Mouse (Mus musculus): ENCODE measurements around the gene Vps13d.

DNA sequence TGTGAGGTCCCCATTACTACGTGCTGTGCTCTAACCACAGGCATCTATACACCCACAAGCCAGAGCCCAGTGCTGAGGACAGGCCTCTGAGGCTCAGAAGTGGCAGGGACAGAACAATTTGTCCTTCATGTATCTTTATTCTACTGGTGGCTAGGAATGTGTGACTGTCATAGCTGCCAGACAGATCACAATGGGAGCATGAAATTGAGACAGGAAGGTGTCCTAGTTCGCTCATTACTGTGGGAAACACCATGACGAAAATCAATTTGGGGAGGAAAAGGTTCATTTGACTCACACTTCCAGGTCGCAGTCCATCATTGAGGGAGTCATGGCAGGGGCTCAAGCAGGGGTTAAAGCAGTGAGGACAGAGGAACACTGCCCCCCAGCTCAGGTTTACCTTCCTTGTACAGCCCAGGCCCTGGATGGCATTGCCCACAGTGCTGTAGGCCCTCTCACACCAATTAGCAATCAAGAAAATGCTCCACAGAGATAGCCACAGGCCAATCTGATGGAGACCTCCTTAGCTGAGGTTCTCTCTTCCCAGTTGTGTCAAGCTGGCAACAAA is 254.9 kb downstream of the Vps13d start:
- TF ChIP-seq POLR2A (IDR thresholded peaks at IDR 0.05; ENCODE audit: control insufficient read depth, low read depth, low read length) (no peak), CTCF (IDR thresholded peaks at IDR 0.05; ENCODE audit: control insufficient read depth, insufficient read depth, insufficient replicate concordance, low read depth, low read length) (no peak)

Data from testis, adult 2 months (tissue).